Mouse (Mus musculus): ENCODE measurements around the gene Drd3. TPM values are rescaled to one million over a fixed set of nuclear protein-coding genes. Genes with fewer than 3 reads are reported as not detected.

The Drd3 gene
- polyA plus RNA-seq, 1 experiment, result not detected

GRCm38 (mm10) chr16:43841236-43841635 lies 87.4 kb downstream of the Drd3 start:
- WGBS, result 69% methylated on average over 1 of the region's 1 CpGs
- DNase-seq (ENCODE audit: low read depth in 1 of 2, low spot score in 2 of 2), result no peak
- no peak overlapping the region for H3K4me3 ChIP-seq (ENCODE audit: extremely low read depth, insufficient read depth, insufficient read length)
- no peak overlapping the region for H3K27ac ChIP-seq (ENCODE audit: insufficient read depth, low read length)
- H3K36me3 ChIP-seq (ENCODE audit: control insufficient read depth, insufficient read depth, low read length), result no peaks in the 10 kb centered on the region
- TF ChIP-seq POLR2A (IDR thresholded peaks at IDR 0.05; ENCODE audit: low read depth, low read length) (no peak), CTCF (IDR thresholded peaks at IDR 0.05; ENCODE audit: extremely low read depth, insufficient read depth, insufficient read length, insufficient replicate concordance) (no peak)
- H3K27me3 ChIP-seq (ENCODE audit: control insufficient read depth, insufficient read depth, low read length), result no peaks in the 10 kb centered on the region
- H3K4me1 ChIP-seq (ENCODE audit: control insufficient read depth, insufficient read depth, insufficient read length), result no peaks in the 10 kb centered on the region

DNA sequence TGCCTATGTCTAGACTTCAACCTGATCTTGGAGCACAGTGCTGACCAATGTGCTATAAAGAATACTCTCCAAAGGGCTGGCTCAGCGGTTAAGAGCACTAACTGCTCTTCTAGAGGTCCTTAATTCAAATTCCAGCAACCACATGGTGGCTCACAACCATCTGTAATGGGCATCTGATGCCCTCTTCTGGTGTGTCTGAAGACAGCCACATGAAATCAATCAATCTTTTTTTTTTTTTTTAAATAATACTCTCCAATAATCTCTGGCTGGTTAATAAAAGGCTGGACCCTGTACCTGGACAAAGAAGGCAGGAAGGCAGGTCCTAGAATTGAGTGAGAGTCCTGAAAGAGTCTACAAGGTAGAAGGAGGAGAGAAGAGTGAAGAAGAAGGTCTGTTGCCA lies 96.0 kb downstream of the Drd3 start:
- no peak overlapping the region for H3K27ac ChIP-seq (ENCODE audit: insufficient read depth, low read length)
- no peak for DNase-seq (ENCODE audit: low read depth in 1 of 2, low spot score in 2 of 2)
- WGBS, result 67% methylated on average over 1 of the region's 1 CpGs
- no peaks in the 10 kb centered on the region for H3K4me1 ChIP-seq (ENCODE audit: control insufficient read depth, insufficient read depth, insufficient read length)
- no peak for TF ChIP-seq CTCF (IDR thresholded peaks at IDR 0.05; ENCODE audit: extremely low read depth, insufficient read depth, insufficient read length, insufficient replicate concordance)
- TF ChIP-seq POLR2A (IDR thresholded peaks at IDR 0.05; ENCODE audit: low read depth, low read length), result no peak
- no peaks in the 10 kb centered on the region for H3K27me3 ChIP-seq (ENCODE audit: control insufficient read depth, insufficient read depth, low read length)
- H3K4me3 ChIP-seq (ENCODE audit: extremely low read depth, insufficient read depth, insufficient read length), result no peak overlapping the region
- no peaks in the 10 kb centered on the region for H3K36me3 ChIP-seq (ENCODE audit: control insufficient read depth, insufficient read depth, low read length)

DNA sequence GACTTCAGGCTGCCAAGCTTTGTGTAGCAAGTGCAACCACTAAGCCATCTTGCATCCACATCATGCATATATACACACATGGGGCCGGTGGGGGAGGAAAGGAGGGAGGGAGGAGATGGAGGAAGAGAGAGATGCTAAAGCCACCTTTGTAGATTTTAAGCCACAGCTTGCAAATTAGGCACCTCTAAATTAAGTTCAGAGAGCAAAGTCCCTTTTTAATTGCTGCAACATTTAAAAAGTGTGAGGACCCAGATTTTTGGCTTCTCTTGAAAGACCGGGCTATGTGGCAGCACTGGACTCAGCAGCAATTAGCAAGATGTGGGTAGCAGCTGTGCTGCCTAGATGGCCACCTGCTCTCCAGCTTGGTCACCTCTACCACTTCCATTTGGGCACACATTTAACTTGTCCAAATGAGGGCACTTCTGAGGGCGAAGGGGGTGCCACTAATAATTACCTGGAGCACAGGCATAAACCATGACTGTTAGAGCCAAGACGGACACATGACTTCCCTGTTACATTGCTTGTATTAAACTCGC lies 105.2 kb downstream of the Drd3 start:
- TF ChIP-seq POLR2A (IDR thresholded peaks at IDR 0.05; ENCODE audit: low read depth, low read length) (no peak), CTCF (IDR thresholded peaks at IDR 0.05; ENCODE audit: extremely low read depth, insufficient read depth, insufficient read length, insufficient replicate concordance) (no peak)
- no peak overlapping the region for H3K27ac ChIP-seq (ENCODE audit: insufficient read depth, low read length)
- H3K4me1 ChIP-seq (ENCODE audit: control insufficient read depth, insufficient read depth, insufficient read length), result no peaks in the 10 kb centered on the region
- no peak overlapping the region for H3K4me3 ChIP-seq (ENCODE audit: extremely low read depth, insufficient read depth, insufficient read length)
- WGBS, result 90% methylated on average over 5 of the region's 5 CpGs
- no peak for DNase-seq (ENCODE audit: low read depth in 1 of 2, low spot score in 2 of 2)
- no peaks in the 10 kb centered on the region for H3K27me3 ChIP-seq (ENCODE audit: control insufficient read depth, insufficient read depth, low read length)
- peaks cover 8% of the 10 kb centered on the region for H3K36me3 ChIP-seq (ENCODE audit: control insufficient read depth, insufficient read depth, low read length)

DNA sequence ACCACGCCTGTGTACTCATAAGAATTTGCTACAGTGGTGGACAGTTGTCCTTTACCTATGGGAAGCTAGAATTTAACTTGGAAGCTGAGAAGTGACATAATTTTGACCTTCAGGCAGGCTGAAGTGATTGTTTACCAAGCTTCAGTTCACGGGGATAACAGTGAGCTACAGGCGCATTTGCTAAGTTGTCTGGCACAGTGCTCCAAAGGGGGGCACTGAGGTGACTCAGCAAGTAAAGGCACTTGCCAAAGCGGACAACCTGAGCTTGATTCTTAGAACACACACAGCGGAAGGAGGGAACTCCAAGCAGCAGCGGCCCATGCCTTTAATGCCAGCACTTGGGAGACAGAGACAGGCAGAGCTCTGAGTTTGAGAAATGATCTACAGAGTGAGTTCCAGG lies 106.8 kb downstream of the Drd3 start:
- WGBS, result 83% methylated on average over 6 of the region's 6 CpGs

DNA sequence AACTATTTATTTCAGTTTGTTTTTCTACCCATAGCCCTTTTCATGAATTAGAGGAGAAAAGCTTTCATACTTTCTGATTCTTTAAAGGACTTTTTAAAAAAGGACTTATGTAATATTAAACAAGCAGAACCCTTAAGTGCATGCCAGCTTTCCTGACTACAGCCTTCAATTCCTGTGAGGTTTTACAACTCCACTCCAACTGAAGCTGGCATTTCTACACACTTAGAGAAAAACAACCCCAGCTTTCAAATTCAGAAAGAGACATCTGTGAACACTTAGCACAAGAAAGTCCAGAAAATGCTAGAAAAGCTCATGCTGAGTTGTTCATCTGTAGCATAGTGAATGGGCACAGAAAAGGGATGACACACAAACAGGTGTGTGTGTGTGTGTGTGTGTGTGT lies 116.0 kb downstream of the Drd3 start:
- Histone ChIP-seq H3K36me3 (ENCODE audit: control insufficient read depth, insufficient read depth, low read length) (peaks cover 12% of the 10 kb centered on the region), H3K4me1 (ENCODE audit: control insufficient read depth, insufficient read depth, insufficient read length) (no peaks in the 10 kb centered on the region), H3K4me3 (ENCODE audit: extremely low read depth, insufficient read depth, insufficient read length) (no peak overlapping the region), H3K27me3 (ENCODE audit: control insufficient read depth, insufficient read depth, low read length) (no peaks in the 10 kb centered on the region), H3K27ac (ENCODE audit: insufficient read depth, low read length) (no peak overlapping the region)
- no peak for TF ChIP-seq CTCF (IDR thresholded peaks at IDR 0.05; ENCODE audit: extremely low read depth, insufficient read depth, insufficient read length, insufficient replicate concordance)
- no peak for TF ChIP-seq POLR2A (IDR thresholded peaks at IDR 0.05; ENCODE audit: low read depth, low read length)
- DNase-seq (ENCODE audit: low read depth in 1 of 2, low spot score in 2 of 2), result no peak

More for the DNA sequence above, 106.8 kb downstream of the Drd3 start:
- no peak overlapping the region for H3K27ac ChIP-seq (ENCODE audit: insufficient read depth, low read length)
- TF ChIP-seq POLR2A (IDR thresholded peaks at IDR 0.05; ENCODE audit: low read depth, low read length) (no peak), CTCF (IDR thresholded peaks at IDR 0.05; ENCODE audit: extremely low read depth, insufficient read depth, insufficient read length, insufficient replicate concordance) (no peak)
- peaks cover 8% of the 10 kb centered on the region for H3K36me3 ChIP-seq (ENCODE audit: control insufficient read depth, insufficient read depth, low read length)
- H3K27me3 ChIP-seq (ENCODE audit: control insufficient read depth, insufficient read depth, low read length), result no peaks in the 10 kb centered on the region
- no peaks in the 10 kb centered on the region for H3K4me1 ChIP-seq (ENCODE audit: control insufficient read depth, insufficient read depth, insufficient read length)
- DNase-seq (ENCODE audit: low read depth in 1 of 2, low spot score in 2 of 2), result no peak
- no peak overlapping the region for H3K4me3 ChIP-seq (ENCODE audit: extremely low read depth, insufficient read depth, insufficient read length)

GRCm38 (mm10) chr16:43871419-43871818 lies 117.6 kb downstream of the Drd3 start:
- Histone ChIP-seq H3K36me3 (ENCODE audit: control insufficient read depth, insufficient read depth, low read length) (peaks cover 16% of the 10 kb centered on the region), H3K4me3 (ENCODE audit: extremely low read depth, insufficient read depth, insufficient read length) (no peak overlapping the region), H3K27ac (ENCODE audit: insufficient read depth, low read length) (no peak overlapping the region), H3K27me3 (ENCODE audit: control insufficient read depth, insufficient read depth, low read length) (no peaks in the 10 kb centered on the region), H3K4me1 (ENCODE audit: control insufficient read depth, insufficient read depth, insufficient read length) (no peaks in the 10 kb centered on the region)
- DNase-seq (ENCODE audit: low read depth in 1 of 2, low spot score in 2 of 2), result no peak
- 88% methylated on average over 7 of the region's 7 CpGs for WGBS
- TF ChIP-seq CTCF (IDR thresholded peaks at IDR 0.05; ENCODE audit: extremely low read depth, insufficient read depth, insufficient read length, insufficient replicate concordance) (no peak), POLR2A (IDR thresholded peaks at IDR 0.05; ENCODE audit: low read depth, low read length) (no peak)

Other genes with a start within 250 kb of the Drd3 start
- 4.6 and 5.3 TPM in 2 replicates for gene Tigit, start 89.9 kb upstream of the Drd3 start, polyA plus RNA-seq (2012; rRNA removed)
- 0.94 and 1.2 TPM in 2 replicates for gene Ccdc191, start 135.8 kb downstream of the Drd3 start, polyA plus RNA-seq (2012; rRNA removed)
- 12.9 and 13.6 TPM in 2 replicates for gene Qtrt2, start 172.8 kb downstream of the Drd3 start, polyA plus RNA-seq (2012; rRNA removed)
- 2.0 and 2.3 TPM in 2 replicates for gene Zdhhc23, start 225.8 kb downstream of the Drd3 start, polyA plus RNA-seq (2012; rRNA removed)

All from spleen, adult 2 months (tissue).